Comparison of ENCODE assay signal across 20 mouse cellular contexts in the genomic region with DNA sequence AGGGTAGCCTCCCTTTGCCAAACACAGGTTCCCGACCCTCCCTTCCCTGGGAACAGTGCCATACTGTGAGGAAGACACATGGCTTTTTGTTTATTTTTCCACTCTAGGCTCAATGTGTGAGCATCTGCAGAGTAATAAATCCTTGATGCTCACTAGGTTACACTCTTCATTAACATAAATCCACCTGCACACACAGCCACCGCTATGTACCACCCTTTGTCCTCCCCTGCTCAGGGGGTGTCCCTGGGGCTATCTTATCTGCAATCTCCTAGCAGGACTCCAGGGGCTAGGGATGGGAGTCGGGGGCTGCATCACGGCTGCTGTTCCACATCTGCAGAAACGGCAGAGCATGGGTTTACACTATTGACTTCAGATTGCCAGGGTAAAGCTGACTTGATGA.
A peak's percentile ranks its signal among the peaks of the same experiment; 100 is the strongest.
DNase-seq lines count a peak whose midpoint lies in the region; ATAC-seq and TF ChIP-seq lines count a peak whose summit lies in the region.
"Had no signal": no experiment of that assay in that cellular context is flagged by ENCODE, and none has a peak within 500 bp of the region (broad histone marks: within the 10 kb centered on the region; RNA-seq: fewer than 3 reads in every experiment).

No protein-coding gene starts in this region.

- peaks cover 40% of the 10 kb centered on the region for H3K4me1 ChIP-seq in heart, embryonic 13.5 days
- no peaks in the 10 kb centered on the region for H3K4me1 ChIP-seq in kidney, postnatal 0 days (replicated peaks; ENCODE audit: insufficient read depth, low read length)
- H3K4me1 ChIP-seq in neural tube, embryonic 12.5 days = peaks cover 13% of the 10 kb centered on the region
- H3K4me1 ChIP-seq: forebrain, embryonic 10.5 days; liver, embryonic 12.5 days; midbrain, embryonic 12.5 days had no signal

- H3K9me3 ChIP-seq in heart, embryonic 13.5 days = no peaks in the 10 kb centered on the region
- no peaks in the 10 kb centered on the region for H3K9me3 ChIP-seq in kidney, postnatal 0 days (replicated peaks; ENCODE audit: low read length)
- no peaks in the 10 kb centered on the region for H3K9me3 ChIP-seq in neural tube, embryonic 12.5 days
- H3K9me3 ChIP-seq: embryonic facial prominence, embryonic 15.5 days; forebrain, embryonic 10.5 days; liver, embryonic 12.5 days; midbrain, embryonic 12.5 days had no signal

- no peak for ATAC-seq in heart, embryonic 13.5 days (ENCODE audit: extremely low read depth, insufficient number of reproducible peaks, low FRiP score, low TSS enrichment)
- ATAC-seq in kidney, postnatal 0 days (replicated peaks; ENCODE audit: low FRiP score, low read depth) = no peak
- peak; percentile 79 for ATAC-seq in neural tube, embryonic 12.5 days (ENCODE audit: low FRiP score, low read depth)
- ATAC-seq in activated CD4-positive, CD25-positive, alpha-beta regulatory T cell, adult 4 months = no peak
- ATAC-seq: liver, embryonic 12.5 days; Patski had no signal

- H3K4me2 ChIP-seq in heart, embryonic 13.5 days = no peak overlapping the region
- no peak overlapping the region for H3K4me2 ChIP-seq in kidney, postnatal 0 days (ENCODE audit: low read length)
- no peak overlapping the region for H3K4me2 ChIP-seq in neural tube, embryonic 12.5 days (replicated peaks)
- H3K4me2 ChIP-seq: embryonic facial prominence, embryonic 15.5 days; liver, embryonic 12.5 days; midbrain, embryonic 12.5 days had no signal

- DNase-seq in heart, adult 9 months (ENCODE audit: low spot score in 2 of 2) = no peak
- DNase-seq in kidney, postnatal 0 days (ENCODE audit: low spot score) = no peak
- DNase-seq in kidney, postnatal 36 days = no peak
- no peak for DNase-seq in neural tube, embryonic 10.5 days (ENCODE audit: extremely low spot score, low spot score)
- DNase-seq in cerebellum, adult 18-20 months = no peak
- DNase-seq: adrenal gland, postnatal 36 days; cerebellum, adult 9-10 months; heart, adult 11 months; kidney, adult 18-20 months; kidney, postnatal 14 days; layer of hippocampus, adult 9-11 months; right cerebral cortex, postnatal 14 days had no signal

- H3K4me3 ChIP-seq in heart, embryonic 13.5 days = no peak overlapping the region
- no peak overlapping the region for H3K4me3 ChIP-seq in kidney, postnatal 0 days (replicated peaks; ENCODE audit: low read depth, low read length)
- H3K4me3 ChIP-seq in neural tube, embryonic 12.5 days = no peak overlapping the region
- H3K4me3 ChIP-seq: embryonic facial prominence, embryonic 15.5 days; forebrain, embryonic 10.5 days; liver, embryonic 12.5 days; midbrain, embryonic 12.5 days had no signal

- no peaks in the 10 kb centered on the region for H3K27me3 ChIP-seq in heart, embryonic 13.5 days (replicated peaks)
- H3K27me3 ChIP-seq in kidney, postnatal 0 days (ENCODE audit: insufficient read depth, low read length) = no peaks in the 10 kb centered on the region
- no peaks in the 10 kb centered on the region for H3K27me3 ChIP-seq in neural tube, embryonic 12.5 days (replicated peaks)
- H3K27me3 ChIP-seq: embryonic facial prominence, embryonic 15.5 days; liver, embryonic 12.5 days; midbrain, embryonic 12.5 days; Patski had no signal

- no peak for TF ChIP-seq CTCF in kidney, postnatal 0 days (IDR thresholded peaks at IDR 0.05; ENCODE audit: low read depth)

- H3K27ac ChIP-seq in heart, embryonic 13.5 days (replicated peaks) = peak overlapping the region; percentile 13; the same call in 1 of the 2 replicates
- no peak overlapping the region for H3K27ac ChIP-seq in kidney, postnatal 0 days
- H3K27ac ChIP-seq in neural tube, embryonic 12.5 days = no peak overlapping the region
- H3K27ac ChIP-seq: forebrain, embryonic 10.5 days; liver, embryonic 12.5 days; midbrain, embryonic 12.5 days had no signal

- peaks cover 24% of the 10 kb centered on the region for H3K36me3 ChIP-seq in heart, embryonic 13.5 days
- peaks cover 22% of the 10 kb centered on the region for H3K36me3 ChIP-seq in kidney, postnatal 0 days (ENCODE audit: insufficient read depth, low read length)
- no peaks in the 10 kb centered on the region for H3K36me3 ChIP-seq in neural tube, embryonic 12.5 days
- H3K36me3 ChIP-seq: midbrain, embryonic 12.5 days had no signal

- peak overlapping the region; percentile 0; the same call in 1 of the 2 replicates for H3K9ac ChIP-seq in heart, embryonic 13.5 days
- H3K9ac ChIP-seq in kidney, postnatal 0 days (ENCODE audit: low read depth, low read length) = 0 out of 2 replicates have a peak overlapping the region, but pooled peaks have one; percentile 18
- H3K9ac ChIP-seq in neural tube, embryonic 12.5 days = no peak overlapping the region
- H3K9ac ChIP-seq: embryonic facial prominence, embryonic 15.5 days; liver, embryonic 12.5 days; midbrain, embryonic 12.5 days had no signal

- WGBS in heart, embryonic 13.5 days = 39% methylated on average over 5 of the region's 5 CpGs
- 48% methylated on average over 5 of the region's 5 CpGs for WGBS in kidney, postnatal 0 days
- WGBS in neural tube, embryonic 12.5 days = 40% methylated on average over 5 of the region's 5 CpGs
